Mouse (Mus musculus) G1E (cell line): ENCODE measurements around the gene Gabpb2.

ENCODE experiments used
- CTCF ChIP-seq: IDR thresholded peaks from 2 replicates; pipeline ENCODE4 v1.5.1; 2012; ENCODE audit warnings: low read depth, low read length, inconsistent platforms, mixed read lengths
- GATA1 ChIP-seq: IDR thresholded peaks from 2 replicates; pipeline ENCODE4 v1.6.1; 2012; ENCODE audit warnings: borderline replicate concordance, low read length, inconsistent platforms, mixed read lengths
- POLR2AphosphoS5 ChIP-seq: IDR thresholded peaks from 2 replicates; pipeline ENCODE4 v1.6.1; 2012; ENCODE audit warnings: low read depth, low read length, inconsistent platforms; ENCODE audit not compliant: insufficient replicate concordance
- TAL1 ChIP-seq: conservative IDR thresholded peaks from 2 replicates; pipeline ENCODE4 v1.6.1; 2012; ENCODE audit warnings: low read depth, low read length, inconsistent platforms, mixed read lengths

DNA sequence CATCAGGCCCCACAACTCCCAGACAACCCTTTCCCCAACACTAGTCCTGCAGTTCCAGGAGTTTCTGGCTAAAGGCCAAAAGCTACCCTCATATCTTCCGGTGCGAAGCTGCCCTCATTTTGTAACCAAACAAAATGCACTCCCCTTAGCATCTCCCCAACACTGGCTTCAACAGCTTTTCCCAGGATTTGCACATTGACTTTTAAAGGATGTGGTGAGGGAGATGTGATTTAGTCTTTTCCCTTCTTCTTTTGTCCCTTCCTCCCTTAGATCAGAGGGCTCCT, 55.4 kb downstream of the Gabpb2 start:
- no peak for TF ChIP-seq GATA1
- TF ChIP-seq CTCF = no peak
- TF ChIP-seq TAL1 = no peak
- TF ChIP-seq POLR2AphosphoS5 = no peak
